Mouse (Mus musculus): ENCODE measurements around the gene Heca.

DNA sequence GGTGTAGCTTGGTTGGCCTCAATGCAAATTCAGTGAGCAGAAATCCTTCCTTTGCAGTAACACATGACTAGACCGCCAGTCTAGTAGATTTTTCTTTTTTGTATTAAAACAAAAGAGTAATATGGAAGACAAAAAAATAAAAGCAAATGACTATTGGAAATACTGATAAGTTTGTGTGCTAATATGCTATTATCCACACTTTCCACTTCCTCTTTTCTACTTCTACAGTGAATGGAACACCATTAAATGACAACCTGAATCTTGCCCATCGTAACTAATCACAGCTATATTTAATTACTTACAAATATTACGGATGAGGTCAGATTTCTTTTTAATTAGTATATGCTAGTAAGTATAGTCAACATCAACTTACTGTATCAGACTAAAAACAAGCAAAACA lies 22.7 kb downstream of the Heca start:
- TF ChIP-seq CTCF (IDR thresholded peaks at IDR 0.05; ENCODE audit: low read depth) (no peak), EP300 (IDR thresholded peaks at IDR 0.05; ENCODE audit: low read depth) (no peak)

Measured in liver, embryonic 14.5 days (tissue).